Mouse (Mus musculus) embryonic facial prominence, embryonic 14.5 days (tissue): Measurements from ENCODE around the gene Dnajb1. TPM values are rescaled to one million over a fixed set of nuclear protein-coding genes. Genes with fewer than 3 reads are reported as not detected.

ENCODE experiments used
- ATAC-seq: fragments of 200-750 bp; cut with Nextera tagmentation; 2 replicates; pipeline ENCODE4 v1.8.0; 2017; ENCODE audit warnings: low read depth, moderate number of reproducible peaks, moderate TSS enrichment
- DNase-seq: peaks from one replicate; pipeline ENCODE4 v3.0.0-alpha.2; 2015; ENCODE audit warnings: low spot score
- H3K27ac ChIP-seq: fragments of 300-500 bp; sonication (generic); replicated peaks from 2 replicates; pipeline ENCODE4 v1.5.1; 2014; ENCODE audit warnings: low read depth, mild to moderate bottlenecking, low read length, moderate library complexity
- H3K27me3 ChIP-seq: fragments of 300-500 bp; sonication (generic); replicated peaks from 2 replicates; pipeline ENCODE4 v1.6.1; 2014; ENCODE audit warnings: low read length; ENCODE audit not compliant: control insufficient read depth, insufficient read depth
- H3K36me3 ChIP-seq: fragments of 300-500 bp; sonication (generic); 2 replicates; pipeline ENCODE4 v1.6.1; 2014; ENCODE audit warnings: low read length, mixed read lengths; ENCODE audit not compliant: control insufficient read depth, insufficient read depth
- H3K4me1 ChIP-seq: fragments of 300-500 bp; sonication (generic); 2 replicates; pipeline ENCODE4 v1.6.1; 2014; ENCODE audit warnings: antibody characterized with exemption, low read length; ENCODE audit not compliant: control insufficient read depth, insufficient read depth
- H3K4me2 ChIP-seq: fragments of 300-500 bp; sonication (generic); 2 replicates; pipeline ENCODE4 v1.6.1; 2014; ENCODE audit warnings: low read depth, mild to moderate bottlenecking, low read length, moderate library complexity, mixed read lengths
- H3K4me3 ChIP-seq: fragments of 300-500 bp; sonication (generic); 2 replicates; pipeline ENCODE4 v1.5.1; 2014; ENCODE audit warnings: low read depth, mild to moderate bottlenecking, low read length
- H3K9ac ChIP-seq: fragments of 300-500 bp; sonication (generic); 2 replicates; pipeline ENCODE4 v1.6.1; 2014; ENCODE audit warnings: low read depth, mild to moderate bottlenecking, low read length, moderate library complexity, mixed read lengths
- H3K9me3 ChIP-seq: fragments of 300-500 bp; sonication (generic); 2 replicates; pipeline ENCODE4 v1.6.1; 2016; ENCODE audit warnings: low read length; ENCODE audit not compliant: control insufficient read depth
- WGBS: fragments of 180-500 bp; shearing (Covaris S2); extraction: QIAGEN DNeasy Blood & Tissue Kit; methylation state at CpG from one replicate; pipeline ENCODE4 v1.1.7; 2014; 5-methylcytosine and 5-hydroxymethylcytosine counted together
- polyA plus RNA-seq: library from polyadenylated mRNA; unstranded; fragments of >200 nt; fragmentation: Nextera tagmentation; extraction: Ambion mirVana; gene quantifications from 2 replicates; pipeline ENCODE4 v1.2.1, GENCODE M21; 2014

Dnajb1 gene
- polyA plus RNA-seq, 1 experiment from 2014 or later = 47.2 TPM

DNA sequence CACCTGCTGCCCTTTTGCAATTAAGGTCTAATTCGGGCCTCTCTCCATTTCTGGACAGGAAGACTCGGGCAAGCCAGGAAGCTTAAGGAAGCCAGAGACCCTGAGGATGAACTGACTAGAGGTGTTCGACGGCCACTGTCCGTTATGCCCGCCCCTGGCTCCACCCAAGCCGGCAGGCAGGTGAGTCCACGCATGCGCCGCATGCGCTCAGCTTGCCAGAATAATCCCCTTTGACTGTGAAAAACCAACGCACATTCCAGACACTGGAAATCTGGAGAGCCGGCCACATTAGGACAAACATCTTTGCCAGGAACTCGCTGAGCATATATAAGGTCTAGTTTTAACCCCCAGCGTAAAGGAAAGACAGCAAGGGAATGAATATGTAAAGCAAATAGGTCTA is 24.8 kb upstream of the Dnajb1 start:
- no peak for ATAC-seq
- DNase-seq = no peak
- Histone ChIP-seq H3K9me3 (no peaks in the 10 kb centered on the region), H3K4me1 (peaks cover 7% of the 10 kb centered on the region), H3K4me3 (no peak overlapping the region), H3K27me3 (no peaks in the 10 kb centered on the region), H3K9ac (no peak overlapping the region), H3K4me2 (no peak overlapping the region), H3K27ac (no peak overlapping the region), H3K36me3 (peaks cover 18% of the 10 kb centered on the region; the same call in 1 of the 2 replicates)
- WGBS = 86% methylated on average over 15 of the region's 15 CpGs

DNA sequence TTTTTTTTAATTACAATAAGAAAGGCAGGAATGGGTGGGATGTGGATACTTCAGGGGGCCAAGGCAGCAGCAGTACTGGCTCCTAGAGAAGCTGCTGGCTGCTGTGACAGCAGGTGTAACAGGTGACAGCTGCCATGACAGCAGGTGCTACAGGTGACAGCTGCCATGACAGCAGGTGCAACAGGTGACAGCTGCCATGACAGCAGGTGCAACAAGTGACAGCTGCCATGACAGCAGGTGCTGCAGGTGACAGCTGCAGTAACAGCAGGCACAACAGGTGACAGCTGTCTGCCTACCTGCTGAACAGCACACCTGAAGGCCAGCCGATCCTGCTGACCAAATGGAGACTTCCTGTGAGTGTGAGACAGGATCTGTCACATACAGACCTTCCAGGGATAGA is 23.2 kb upstream of the Dnajb1 start:
- Histone ChIP-seq H3K27me3 (no peaks in the 10 kb centered on the region), H3K4me3 (no peak overlapping the region), H3K27ac (no peak overlapping the region), H3K4me2 (no peak overlapping the region), H3K36me3 (peaks cover 13% of the 10 kb centered on the region; the same call in 1 of the 2 replicates), H3K9me3 (no peaks in the 10 kb centered on the region), H3K9ac (no peak overlapping the region), H3K4me1 (no peaks in the 10 kb centered on the region)
- WGBS = 67% methylated on average over 1 of the region's 1 CpGs
- DNase-seq = no peak
- ATAC-seq = no peak

DNA sequence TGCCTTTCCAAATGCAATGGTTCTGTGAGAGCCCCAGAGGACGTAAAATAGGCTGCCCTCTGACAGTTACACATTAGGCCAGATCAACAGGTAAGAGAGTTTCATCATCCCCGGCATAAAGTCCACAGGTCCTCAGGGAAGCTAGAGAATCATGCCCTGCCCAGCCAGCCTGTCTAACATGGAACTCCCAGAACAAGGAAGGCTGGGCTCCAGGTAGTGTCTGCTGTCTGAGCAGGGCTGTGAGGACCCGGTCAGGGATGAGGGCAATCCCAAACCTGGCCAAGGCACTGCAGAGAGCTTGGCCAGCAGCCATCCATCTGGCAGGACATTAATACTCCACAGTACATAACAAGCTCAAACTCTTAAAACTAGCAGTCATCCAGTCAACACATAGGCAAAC is 22.7 kb upstream of the Dnajb1 start:
- no peak overlapping the region for H3K4me2 ChIP-seq
- no peak overlapping the region for H3K27ac ChIP-seq
- no peak overlapping the region for H3K9ac ChIP-seq
- 78% methylated on average over 3 of the region's 3 CpGs for WGBS
- no peak overlapping the region for H3K4me3 ChIP-seq
- DNase-seq (no peak), ATAC-seq (no peak)
- no peaks in the 10 kb centered on the region for H3K4me1 ChIP-seq
- no peaks in the 10 kb centered on the region for H3K27me3 ChIP-seq
- H3K9me3 ChIP-seq = no peaks in the 10 kb centered on the region
- peaks cover 13% of the 10 kb centered on the region; the same call in 1 of the 2 replicates for H3K36me3 ChIP-seq

DNA sequence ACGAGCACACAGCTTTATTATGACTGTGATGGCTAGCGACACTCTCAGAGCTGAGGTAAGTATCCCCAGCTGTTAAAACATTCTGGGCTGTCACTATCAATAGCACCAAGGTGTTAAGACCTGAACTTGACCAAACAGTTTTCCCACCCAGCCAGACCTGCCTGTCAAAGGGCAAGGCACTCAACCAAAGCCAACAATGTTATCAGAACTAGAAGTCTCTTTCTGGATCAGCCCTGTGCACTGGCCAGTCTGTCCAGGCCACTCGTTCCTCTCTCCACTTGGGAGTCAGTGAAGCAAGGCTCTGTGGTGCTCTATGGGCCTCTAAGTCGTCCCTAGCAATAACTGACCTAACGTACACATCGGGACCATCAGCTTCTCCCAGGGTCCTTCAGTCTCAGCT is 20.3 kb upstream of the Dnajb1 start:
- Histone ChIP-seq H3K4me1 (peaks cover 4% of the 10 kb centered on the region), H3K9me3 (no peaks in the 10 kb centered on the region), H3K4me3 (no peak overlapping the region), H3K36me3 (peaks cover 16% of the 10 kb centered on the region), H3K4me2 (no peak overlapping the region), H3K9ac (no peak overlapping the region), H3K27me3 (no peaks in the 10 kb centered on the region), H3K27ac (no peak overlapping the region)
- no peak for ATAC-seq
- no peak for DNase-seq
- 72% methylated on average over 6 of the region's 6 CpGs for WGBS

DNA sequence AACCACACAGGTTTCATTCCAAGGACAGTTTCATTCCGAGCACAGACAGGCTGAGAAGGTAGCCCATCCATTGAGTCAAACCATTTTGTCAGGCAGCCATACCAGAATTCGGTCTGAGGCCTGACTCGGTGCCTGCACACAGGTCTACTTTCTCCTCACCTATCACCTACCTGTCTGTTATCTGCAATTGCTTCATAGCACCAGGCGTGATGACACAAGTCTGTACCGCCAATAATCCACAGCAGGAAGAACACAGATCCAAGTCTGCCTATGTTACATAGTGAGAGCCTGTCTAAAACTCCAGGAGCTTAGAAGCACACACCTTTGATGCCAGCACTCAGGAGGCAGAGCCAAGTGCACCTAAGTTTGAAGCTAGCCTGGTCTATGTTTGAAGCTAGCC is 19.1 kb upstream of the Dnajb1 start:
- H3K4me2 ChIP-seq = no peak overlapping the region
- DNase-seq (no peak), ATAC-seq (no peak)
- H3K9ac ChIP-seq = no peak overlapping the region
- no peak overlapping the region for H3K27ac ChIP-seq
- no peak overlapping the region for H3K4me3 ChIP-seq
- 89% methylated on average over 5 of the region's 5 CpGs for WGBS
- H3K9me3 ChIP-seq = no peaks in the 10 kb centered on the region
- H3K4me1 ChIP-seq = peaks cover 10% of the 10 kb centered on the region
- H3K27me3 ChIP-seq = no peaks in the 10 kb centered on the region
- H3K36me3 ChIP-seq = peaks cover 16% of the 10 kb centered on the region

DNA sequence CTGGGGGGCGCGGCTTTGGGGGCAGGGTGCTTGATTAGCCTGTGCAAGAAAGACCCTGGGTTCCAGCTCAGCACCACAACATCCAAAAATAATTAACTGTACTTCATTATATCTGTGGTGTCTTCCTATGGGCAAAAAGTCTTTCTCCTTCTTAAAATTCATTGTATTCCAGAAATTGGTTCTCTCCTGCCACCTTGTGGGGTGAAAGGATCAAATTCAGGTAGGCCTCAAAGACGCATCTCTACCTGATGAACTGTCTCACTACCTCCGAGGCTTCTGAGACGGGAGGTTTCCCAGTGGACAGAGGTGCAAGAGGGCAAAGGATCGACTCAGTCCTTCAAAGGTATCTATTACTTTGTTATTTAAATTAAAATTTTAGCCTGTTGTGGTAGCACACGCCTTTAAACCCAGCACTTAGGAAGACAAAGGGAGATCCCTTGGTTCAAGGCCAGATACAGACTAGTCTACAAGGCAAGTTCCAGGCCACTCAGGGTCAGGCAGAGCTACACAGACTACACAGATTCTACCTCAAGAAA is 17.4 kb upstream of the Dnajb1 start:
- ATAC-seq (no peak), DNase-seq (no peak)
- no peak overlapping the region for H3K27ac ChIP-seq
- no peak overlapping the region for H3K4me3 ChIP-seq
- H3K4me1 ChIP-seq = peaks cover 10% of the 10 kb centered on the region
- H3K27me3 ChIP-seq = no peaks in the 10 kb centered on the region
- H3K9ac ChIP-seq = no peak overlapping the region
- 76% methylated on average over 7 of the region's 7 CpGs for WGBS
- H3K36me3 ChIP-seq = peaks cover 9% of the 10 kb centered on the region
- H3K4me2 ChIP-seq = no peak overlapping the region
- no peaks in the 10 kb centered on the region for H3K9me3 ChIP-seq

DNA sequence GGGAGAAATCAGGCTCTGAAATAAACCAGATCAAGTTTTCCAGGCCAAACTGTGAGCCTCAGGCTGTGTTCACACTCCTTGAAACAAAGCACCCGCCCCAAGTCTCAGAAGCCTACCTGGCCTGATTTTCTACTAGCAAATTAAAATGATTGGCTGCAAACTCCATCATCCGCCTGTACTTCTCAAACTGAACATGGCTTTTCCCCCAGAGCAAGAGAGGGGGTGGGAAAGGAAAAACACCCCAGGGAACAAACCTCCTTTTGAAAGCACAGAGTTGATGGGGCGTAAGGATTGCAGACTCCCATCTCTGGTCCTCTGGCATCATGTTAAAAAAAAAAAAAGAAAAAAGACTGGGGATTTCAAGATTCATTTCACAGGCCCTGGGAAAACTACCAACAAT is 15.3 kb upstream of the Dnajb1 start:
- DNase-seq (no peak), ATAC-seq (no peak)
- no peak overlapping the region for H3K27ac ChIP-seq
- peaks cover 3% of the 10 kb centered on the region; the same call in 1 of the 2 replicates for H3K36me3 ChIP-seq
- peak overlapping the region; percentile 77 for H3K9ac ChIP-seq
- 44% methylated on average over 3 of the region's 3 CpGs for WGBS
- peaks cover 10% of the 10 kb centered on the region for H3K4me1 ChIP-seq
- peak overlapping the region; percentile 67 for H3K4me3 ChIP-seq
- H3K9me3 ChIP-seq = no peaks in the 10 kb centered on the region
- H3K27me3 ChIP-seq = no peaks in the 10 kb centered on the region
- peak overlapping the region; percentile 72 for H3K4me2 ChIP-seq

DNA sequence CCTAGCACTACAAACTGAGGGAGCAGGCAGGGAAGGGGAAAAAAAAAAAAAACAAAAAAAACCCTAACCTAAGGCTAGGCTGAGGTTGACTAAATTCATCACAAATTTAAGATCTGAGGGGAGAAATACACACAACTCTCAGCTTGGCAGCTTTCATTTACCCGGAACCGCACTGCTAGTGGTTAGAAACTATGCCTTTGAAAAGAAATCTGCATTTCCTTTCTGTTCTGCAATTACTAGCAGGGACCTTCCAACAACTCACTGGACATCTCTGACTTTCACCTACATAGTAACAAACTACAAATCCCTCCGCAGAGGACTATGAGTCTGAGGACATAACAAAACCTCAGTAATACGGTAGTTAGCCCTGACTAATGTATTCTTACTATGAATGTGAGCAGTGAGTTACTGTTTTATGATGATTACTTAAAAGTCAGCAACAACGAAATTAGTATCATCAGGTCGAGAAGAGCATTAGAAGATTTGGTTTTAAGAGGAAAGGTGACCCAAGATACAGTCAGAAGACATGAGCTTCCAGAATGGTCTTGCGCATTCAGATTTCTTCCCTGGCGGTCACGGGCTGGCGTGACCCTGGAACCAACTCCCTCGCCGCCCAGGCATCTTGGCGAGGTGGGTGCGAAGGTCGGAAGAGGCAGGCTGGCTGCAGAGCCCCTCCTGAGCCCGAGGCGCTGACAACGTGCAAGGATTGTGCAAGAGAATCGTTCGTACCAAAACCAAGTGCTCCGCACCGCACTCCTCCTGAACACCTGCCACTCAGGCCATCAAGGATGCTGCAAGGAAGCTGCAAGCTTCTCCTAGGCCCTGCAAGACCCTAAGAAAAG is 14.4 kb upstream of the Dnajb1 start:
- ATAC-seq = no peak
- Histone ChIP-seq H3K4me1 (peaks cover 10% of the 10 kb centered on the region), H3K27me3 (no peaks in the 10 kb centered on the region), H3K27ac (peak overlapping the region; percentile 61), H3K9ac (peak overlapping the region; percentile 77), H3K9me3 (no peaks in the 10 kb centered on the region), H3K36me3 (peaks cover 3% of the 10 kb centered on the region; the same call in 1 of the 2 replicates), H3K4me2 (peak overlapping the region; percentile 72), H3K4me3 (peak overlapping the region; percentile 67)
- peak; percentile 18 for DNase-seq
- 5% methylated on average over 22 of the region's 22 CpGs for WGBS
